Mouse (Mus musculus): ENCODE measurements around the gene Ap2a2. TPM values are rescaled to one million over a fixed set of nuclear protein-coding genes. Genes with fewer than 3 reads are reported as not detected.
"Not testable (repeated sequence)": the region's sequence is repeated elsewhere in the genome, so short reads cannot be mapped to it uniquely, and the experiment has no call there.

Ap2a2 gene
- total RNA-seq, 2 experiments from 2014 or later = 61.1 to 61.4 TPM

- DNase-seq = no peak
Measured at GRCm38 (mm10) chr7:141662223-141662622, 100.2 kb downstream of the Ap2a2 start.

- peak; percentile 68 for DNase-seq
Measured at GRCm38 (mm10) chr7:141666190-141666589, 104.2 kb downstream of the Ap2a2 start.

- not testable (repeated sequence) for DNase-seq
Measured at GRCm38 (mm10) chr7:141669097-141669496, 107.1 kb downstream of the Ap2a2 start.

- DNase-seq = peak; percentile 34
Measured at GRCm38 (mm10) chr7:141670999-141671398, 109.0 kb downstream of the Ap2a2 start.

- no peak for DNase-seq
Measured at GRCm38 (mm10) chr7:141671626-141672291, 109.8 kb downstream of the Ap2a2 start.

GRCm38 (mm10) chr7:141678922-141679321 lies 116.9 kb downstream of the Ap2a2 start:
- DNase-seq = no peak

Small RNA genes within 50 kb of the gene (microRNA-seq; reads per million reads assigned to microRNA genes)
- gene Mir7063 = 1.4 to 2.1 reads per million in 2 experiments

Other genes starting within 250 kb of the Ap2a2 start
- gene Deaf1, start 234.5 kb upstream of the Ap2a2 start, total RNA-seq (2021) = 10 to 100 TPM; 27.8 to 30.6 TPM
- 10 to 100 TPM; 15.9 to 16.3 TPM for gene Tmem80, start 234.4 kb upstream of the Ap2a2 start, total RNA-seq (2021)
- gene Eps8l2, start 223.3 kb upstream of the Ap2a2 start, total RNA-seq (2021) = 1 to 10 TPM; 1.9 TPM
- gene Taldo1, start 170.0 kb upstream of the Ap2a2 start, total RNA-seq (2021) = 100 to 1,000 TPM; 126 to 134 TPM
- 10 to 100 TPM; 12.5 to 12.9 TPM for gene Gatd1, start 148.0 kb upstream of the Ap2a2 start, total RNA-seq (2021)
- 1 to 10 TPM; 1.5 to 1.6 TPM for gene Cend1, start 132.7 kb upstream of the Ap2a2 start, total RNA-seq (2021)
- gene Slc25a22, start 124.3 kb upstream of the Ap2a2 start, total RNA-seq (2021) = 10 to 100 TPM; 30.5 to 32.3 TPM
- gene Pidd1, start 118.1 kb upstream of the Ap2a2 start, total RNA-seq (2021) = 1 to 10 TPM; 5.9 to 6.4 TPM
- 1,000 to 10,000 TPM; 1,146 to 1,184 TPM for gene Rplp2, start 114.8 kb upstream of the Ap2a2 start, total RNA-seq (2021)
- 100 to 1,000 TPM; 118 to 127 TPM for gene Pnpla2, start 107.0 kb upstream of the Ap2a2 start, total RNA-seq (2021)
- 10 to 100 TPM; 17.6 to 20.1 TPM for gene Cracr2b, start 101.1 kb upstream of the Ap2a2 start, total RNA-seq (2021)
- 100 to 1,000 TPM; 229 to 230 TPM for gene Cd151, start 94.8 kb upstream of the Ap2a2 start, total RNA-seq (2021)
- gene Polr2l, start 87.0 kb upstream of the Ap2a2 start, total RNA-seq (2021) = 10 to 100 TPM; 49.6 to 52.4 TPM
- 10 to 100 TPM; 37.2 to 38.0 TPM for gene Tspan4, start 86.9 kb upstream of the Ap2a2 start, total RNA-seq (2021)
- gene Chid1, start 22.3 kb upstream of the Ap2a2 start, total RNA-seq (2021) = 10 to 100 TPM; 36.5 to 36.6 TPM
- gene Muc6, start 93.1 kb downstream of the Ap2a2 start, total RNA-seq (2021) = not detected
- gene Muc2, start 128.2 kb downstream of the Ap2a2 start, total RNA-seq (2021) = under 1 TPM in 1 of 2 experiments, not detected in 1; 0.74 TPM
- gene Muc5ac, start 226.8 kb downstream of the Ap2a2 start, total RNA-seq (2021) = not detected

All from heart, postnatal 4 days (tissue).